Mouse (Mus musculus): ENCODE results near the gene Uba52. TPM values are rescaled to one million over a fixed set of nuclear protein-coding genes. Genes with fewer than 3 reads are reported as not detected.

Uba52 gene
- total RNA-seq, 2 experiments from 2014 or later: 1,251 to 1,480 TPM

- no peak for ATAC-seq (replicated peaks; ENCODE audit: low FRiP score, poor library complexity, severe bottlenecking)
Observed at GRCm38 (mm10) chr8:70505698-70506327, 4.8 kb downstream of the Uba52 start.

GRCm38 (mm10) chr8:70504851-70505250, 5.8 kb downstream of the Uba52 start:
- ATAC-seq (replicated peaks; ENCODE audit: low FRiP score, poor library complexity, severe bottlenecking): peak; percentile 34

DNA sequence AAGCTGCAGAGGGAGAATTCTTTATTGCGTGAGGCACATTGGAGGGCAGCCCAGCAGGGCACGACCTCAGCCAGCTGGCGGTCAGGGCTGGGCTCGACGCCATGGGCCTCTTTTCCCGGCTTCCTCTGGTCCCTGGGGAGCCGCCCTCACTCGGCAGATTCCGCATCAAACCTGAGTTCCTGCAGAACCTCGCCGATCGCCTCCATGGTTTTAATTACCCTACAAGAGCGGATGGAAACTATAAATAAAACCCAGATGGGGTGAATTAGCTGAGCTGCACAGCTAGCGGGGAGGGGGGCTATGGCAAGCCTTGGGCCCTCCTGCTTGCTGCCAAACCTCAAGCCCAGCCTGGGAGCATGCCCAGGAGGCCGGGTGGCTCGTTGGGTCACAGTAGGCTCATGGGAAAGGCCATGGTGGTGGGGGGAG, 6.3 kb downstream of the Uba52 start:
- ATAC-seq (replicated peaks; ENCODE audit: low FRiP score, poor library complexity, severe bottlenecking): no peak

GRCm38 (mm10) chr8:70503062-70503750, 7.4 kb downstream of the Uba52 start:
- peak; percentile 39; the same call in 1 of the 2 replicates for ATAC-seq (replicated peaks; ENCODE audit: low FRiP score, poor library complexity, severe bottlenecking)

DNA sequence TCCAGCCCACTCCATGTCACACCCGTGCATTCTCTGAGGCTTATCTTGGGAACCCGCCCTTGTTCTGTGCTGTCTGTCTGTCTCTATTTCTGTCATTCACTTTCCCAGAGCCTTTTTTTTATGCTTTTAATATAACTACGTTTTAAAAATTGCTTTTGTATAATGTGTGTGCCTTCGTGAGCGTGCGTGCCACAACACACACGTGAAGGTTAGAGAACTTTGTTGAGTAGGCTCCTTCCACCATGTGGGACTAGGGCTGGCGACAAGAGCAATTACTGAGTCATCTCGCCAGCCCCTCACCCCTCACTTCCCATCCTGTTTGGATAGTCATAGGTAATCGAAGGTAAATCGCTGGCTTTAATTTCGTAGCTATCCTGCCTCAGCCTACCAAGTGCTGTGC, 8.1 kb downstream of the Uba52 start:
- ATAC-seq (replicated peaks; ENCODE audit: low FRiP score, poor library complexity, severe bottlenecking): no peak

GRCm38 (mm10) chr8:70501820-70502529, 8.6 kb downstream of the Uba52 start:
- no peak for ATAC-seq (replicated peaks; ENCODE audit: low FRiP score, poor library complexity, severe bottlenecking)

DNA sequence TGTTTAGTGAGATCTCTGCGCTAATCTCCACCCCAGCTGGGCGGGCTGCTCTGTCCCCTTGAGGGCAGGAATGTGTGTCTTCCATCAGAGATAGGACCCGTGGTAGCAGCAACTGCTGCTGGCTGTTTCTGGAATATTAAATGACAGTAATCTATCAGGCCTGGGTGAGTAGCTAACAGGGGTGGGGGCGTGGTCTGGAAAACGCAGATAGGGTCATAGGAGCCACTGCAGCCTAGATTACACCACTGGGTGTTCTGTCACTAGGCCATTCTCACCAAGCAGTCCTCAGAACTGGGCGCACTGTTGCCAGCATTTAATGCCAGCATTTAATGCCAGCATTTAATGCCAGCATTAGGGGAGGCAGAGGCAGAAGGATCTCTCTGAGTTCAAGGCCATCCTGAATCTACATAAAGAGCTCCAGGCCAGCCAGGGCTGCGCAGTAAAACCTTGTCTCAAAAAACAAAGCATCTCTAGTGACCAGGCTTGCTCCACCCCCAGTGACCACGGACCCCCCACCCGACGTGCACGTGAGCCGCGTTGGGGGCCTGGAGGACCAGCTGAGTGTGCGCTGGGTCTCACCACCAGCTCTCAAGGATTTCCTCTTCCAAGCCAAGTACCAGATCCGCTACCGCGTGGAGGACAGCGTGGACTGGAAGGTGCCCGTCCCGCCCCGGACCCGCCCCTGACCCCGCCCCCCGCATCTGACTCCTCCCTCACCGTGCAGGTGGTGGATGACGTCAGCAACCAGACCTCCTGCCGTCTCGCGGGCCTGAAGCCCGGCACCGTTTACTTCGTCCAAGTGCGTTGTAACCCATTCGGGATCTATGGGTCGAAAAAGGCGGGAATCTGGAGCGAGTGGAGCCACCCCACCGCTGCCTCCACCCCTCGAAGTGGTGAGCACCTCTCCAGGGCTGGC, 10.0 kb downstream of the Uba52 start:
- ATAC-seq (replicated peaks; ENCODE audit: low FRiP score, poor library complexity, severe bottlenecking): peak; percentile 63

GRCm38 (mm10) chr8:70495771-70496062, 14.9 kb downstream of the Uba52 start:
- ATAC-seq (replicated peaks; ENCODE audit: low FRiP score, poor library complexity, severe bottlenecking): no peak

DNA sequence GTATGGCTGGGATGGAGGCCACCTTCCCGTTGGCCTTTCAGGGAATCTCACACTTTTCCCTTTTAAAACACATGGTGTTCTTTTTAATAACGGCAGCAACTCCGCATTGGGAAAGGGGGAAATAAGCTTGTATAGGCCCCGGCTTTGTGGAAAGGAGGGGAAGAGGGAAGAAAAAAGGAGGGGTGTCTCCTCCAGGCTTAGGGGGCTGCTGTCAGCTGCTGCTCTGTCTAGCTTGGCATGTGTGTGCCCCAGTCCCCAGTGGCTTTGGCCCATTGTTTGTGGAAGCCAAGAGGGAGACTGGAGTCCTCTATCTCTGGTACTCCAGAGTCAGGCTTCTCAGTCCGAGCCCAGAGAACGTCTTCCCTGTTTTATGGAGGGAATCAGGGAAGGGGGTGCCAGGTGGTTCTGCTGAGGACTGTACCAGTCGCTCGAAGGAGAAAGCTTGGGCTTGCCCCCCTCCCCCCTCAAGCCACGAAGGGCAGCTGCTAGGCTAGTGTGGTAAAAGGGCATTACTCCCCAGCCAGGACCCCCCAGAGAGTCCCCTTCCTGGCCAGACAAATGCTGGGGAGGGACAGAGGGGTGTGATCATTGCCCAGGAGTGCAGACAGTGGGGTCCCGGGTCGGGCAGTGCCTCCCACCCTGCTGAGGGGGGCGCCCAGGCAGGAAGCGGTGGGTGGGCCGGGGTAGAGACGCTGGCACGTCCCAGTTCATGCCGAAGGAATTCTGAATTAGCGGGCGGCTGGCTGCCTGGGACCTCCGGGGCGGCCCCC, 15.4 kb downstream of the Uba52 start:
- ATAC-seq (replicated peaks; ENCODE audit: low FRiP score, poor library complexity, severe bottlenecking): no peak

- ATAC-seq (replicated peaks; ENCODE audit: low FRiP score, poor library complexity, severe bottlenecking): no peak
Observed at GRCm38 (mm10) chr8:70494416-70494945, 16.1 kb downstream of the Uba52 start.

DNA sequence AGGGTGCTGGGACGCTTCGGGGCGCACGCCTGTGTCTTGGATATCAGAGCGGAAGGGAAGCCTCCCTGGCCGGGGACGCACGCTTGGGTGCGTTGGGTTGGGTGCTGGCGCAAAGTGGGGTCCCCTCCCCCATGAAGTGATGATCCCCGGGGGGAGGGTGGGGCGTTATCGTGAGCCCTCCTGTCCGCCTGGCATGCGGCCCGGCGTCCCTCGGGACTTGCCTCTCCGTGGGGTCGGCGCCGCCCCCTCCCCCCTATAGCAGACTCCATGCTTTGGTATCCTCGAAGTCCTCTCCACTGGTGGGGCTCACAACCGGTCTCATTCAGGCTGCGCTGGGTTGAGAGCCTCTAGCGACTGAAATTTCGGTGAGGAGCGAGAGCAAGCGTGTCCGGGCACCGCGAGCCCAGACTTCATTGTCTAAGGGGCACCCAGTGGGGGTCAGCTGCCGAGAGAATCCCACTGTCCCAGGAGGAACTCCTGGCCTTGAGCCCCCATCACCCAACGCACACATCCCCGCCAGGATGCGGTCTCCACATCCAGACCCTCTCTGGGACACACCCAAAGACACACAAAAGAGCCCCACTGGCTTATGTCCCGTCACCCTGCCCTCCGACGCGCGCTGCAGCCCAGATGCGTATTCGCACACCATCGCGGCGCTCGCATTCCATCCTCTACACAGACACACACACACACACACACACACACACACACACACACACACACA, 16.7 kb downstream of the Uba52 start:
- no peak for ATAC-seq (replicated peaks; ENCODE audit: low FRiP score, poor library complexity, severe bottlenecking)

DNA sequence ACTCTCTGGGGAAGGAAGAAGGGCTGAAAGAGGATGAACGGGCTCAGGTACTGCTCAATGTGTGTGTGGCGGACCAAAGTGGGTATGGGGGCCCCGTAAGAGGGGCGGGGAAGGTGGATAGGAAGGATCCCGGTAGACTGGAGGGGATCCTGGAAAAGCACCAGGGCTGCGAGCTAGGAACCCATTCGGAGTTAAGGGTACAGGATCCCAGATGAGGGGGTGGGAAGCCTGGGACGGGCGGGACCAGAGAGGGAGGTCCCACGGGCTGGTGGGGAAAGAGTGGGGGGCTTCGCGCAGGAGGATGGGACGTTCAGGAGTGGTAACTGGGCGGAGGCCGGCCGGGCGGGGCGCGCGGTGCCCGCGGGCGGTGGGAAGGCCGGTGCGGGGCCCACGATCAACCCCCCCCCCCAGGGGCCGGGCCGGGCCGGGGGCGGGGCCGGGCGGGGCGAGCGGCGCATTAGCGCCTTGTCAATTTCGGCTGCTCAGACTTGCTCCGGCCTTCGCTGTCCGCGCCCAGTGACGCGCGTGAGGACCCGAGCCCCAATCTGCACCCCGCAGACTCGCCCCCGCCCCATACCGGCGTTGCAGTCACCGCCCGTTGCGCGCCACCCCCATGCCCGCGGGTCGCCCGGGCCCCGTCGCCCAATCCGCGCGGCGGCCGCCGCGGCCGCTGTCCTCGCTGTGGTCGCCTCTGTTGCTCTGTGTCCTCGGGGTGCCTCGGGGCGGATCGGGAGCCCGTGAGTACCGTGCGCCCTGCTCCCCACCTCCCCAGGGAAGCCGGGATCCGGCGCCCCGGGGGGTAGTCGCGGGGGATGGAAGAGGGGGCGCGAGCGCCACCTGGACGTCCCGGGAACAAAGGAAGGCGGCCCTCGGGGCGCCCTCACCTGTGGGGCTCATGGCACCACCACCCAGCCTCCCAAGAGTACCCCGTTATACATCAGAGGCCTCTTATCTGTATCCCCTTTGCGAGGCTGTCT, 17.6 kb downstream of the Uba52 start, which contains the start of gene Crlf1:
TSS of gene Crlf1 (plus strand) at position 495 of the 977 bp plus-strand sequence.
- no peak for ATAC-seq (replicated peaks; ENCODE audit: low FRiP score, poor library complexity, severe bottlenecking)

DNA sequence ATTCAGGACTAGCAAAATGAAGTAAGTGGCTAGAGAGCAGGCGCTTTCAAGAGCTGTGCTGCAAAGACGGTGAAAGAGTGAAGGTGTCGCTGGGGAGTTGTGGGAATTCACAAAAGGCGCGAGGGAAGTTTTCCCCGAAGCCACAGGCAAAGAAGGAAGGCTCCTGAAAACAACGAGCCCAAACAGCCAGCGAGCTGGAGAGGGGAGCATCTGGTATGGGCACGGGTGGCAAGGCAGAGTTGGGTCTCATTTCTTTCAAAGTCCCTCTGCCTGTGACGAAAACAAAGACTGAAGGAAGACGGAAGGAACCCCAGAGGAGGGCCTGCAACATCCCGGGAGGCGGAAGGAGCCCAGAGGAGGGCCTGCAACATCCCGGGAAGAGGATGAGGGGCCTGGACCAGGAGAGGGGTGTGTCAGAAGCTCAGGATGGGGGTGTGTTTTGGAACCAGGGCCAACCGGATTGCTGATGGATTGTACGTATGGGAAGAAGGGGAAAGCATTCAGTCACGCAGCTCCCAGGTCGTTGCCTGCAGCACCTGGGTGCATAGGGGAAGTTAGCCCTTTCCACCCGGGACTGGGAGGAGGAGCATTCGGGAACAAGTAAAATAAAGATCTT, 19.6 kb downstream of the Uba52 start:
- ATAC-seq (replicated peaks; ENCODE audit: low FRiP score, poor library complexity, severe bottlenecking): no peak

DNA sequence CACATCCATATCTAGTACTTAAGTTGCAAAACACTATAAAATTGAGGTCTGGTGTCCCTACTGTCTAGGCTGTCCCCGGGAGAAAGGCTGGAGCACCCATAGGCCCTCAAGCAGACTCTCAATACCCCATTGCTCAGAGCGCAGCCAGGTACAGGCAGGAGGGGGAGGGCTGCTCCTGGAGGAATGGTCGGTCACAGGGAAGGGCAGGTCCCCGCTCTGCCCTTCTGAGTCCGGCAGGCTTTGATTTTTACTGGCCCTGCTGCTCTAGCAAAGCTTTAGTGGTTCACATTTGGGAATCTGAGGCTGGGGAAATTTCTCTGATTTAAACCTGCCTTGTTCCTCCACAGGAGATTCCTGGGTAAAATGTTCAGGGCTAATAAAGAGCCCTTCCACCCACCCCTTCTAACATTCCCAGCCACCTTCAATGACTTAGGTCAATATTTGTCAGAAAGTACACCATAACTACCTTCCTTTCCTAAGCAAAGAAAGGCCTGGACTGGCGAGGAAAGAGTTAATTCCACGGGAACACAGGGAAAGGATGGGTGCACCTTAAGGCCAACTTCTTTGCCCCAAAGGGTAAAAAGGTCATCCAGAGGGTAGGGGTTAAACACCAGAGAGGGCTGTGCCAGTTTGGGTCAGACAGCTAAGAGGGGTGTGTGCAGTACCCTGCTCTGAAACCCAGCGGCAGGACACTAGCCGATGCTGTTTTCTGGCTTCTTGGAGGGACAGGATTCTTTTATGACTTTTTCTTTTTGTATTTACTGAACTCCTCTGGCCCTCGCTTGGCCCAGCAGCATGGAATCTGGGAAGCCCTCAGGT, 20.3 kb downstream of the Uba52 start:
- ATAC-seq (replicated peaks; ENCODE audit: low FRiP score, poor library complexity, severe bottlenecking): no peak

DNA sequence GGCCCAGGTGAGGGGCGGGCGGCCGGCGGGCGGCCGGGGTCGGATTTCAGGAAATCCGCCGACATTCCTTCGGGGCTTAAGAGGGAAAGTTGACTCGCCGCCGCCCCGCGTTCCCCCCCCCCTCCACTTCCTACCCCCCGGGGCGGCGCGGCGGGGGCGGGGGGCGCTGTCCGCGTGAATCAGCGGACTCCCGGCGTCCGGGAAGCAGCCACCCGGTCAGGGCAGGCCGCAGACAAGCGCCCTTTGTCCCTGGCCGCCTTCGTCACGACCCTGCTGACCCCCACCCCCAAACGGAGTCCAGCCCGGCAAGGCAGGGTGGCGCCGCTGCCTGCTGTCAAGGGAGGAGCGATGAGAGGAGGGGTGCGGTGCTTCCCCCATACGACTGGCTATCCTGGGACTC, 21.0 kb downstream of the Uba52 start:
- ATAC-seq (replicated peaks; ENCODE audit: low FRiP score, poor library complexity, severe bottlenecking): no peak

DNA sequence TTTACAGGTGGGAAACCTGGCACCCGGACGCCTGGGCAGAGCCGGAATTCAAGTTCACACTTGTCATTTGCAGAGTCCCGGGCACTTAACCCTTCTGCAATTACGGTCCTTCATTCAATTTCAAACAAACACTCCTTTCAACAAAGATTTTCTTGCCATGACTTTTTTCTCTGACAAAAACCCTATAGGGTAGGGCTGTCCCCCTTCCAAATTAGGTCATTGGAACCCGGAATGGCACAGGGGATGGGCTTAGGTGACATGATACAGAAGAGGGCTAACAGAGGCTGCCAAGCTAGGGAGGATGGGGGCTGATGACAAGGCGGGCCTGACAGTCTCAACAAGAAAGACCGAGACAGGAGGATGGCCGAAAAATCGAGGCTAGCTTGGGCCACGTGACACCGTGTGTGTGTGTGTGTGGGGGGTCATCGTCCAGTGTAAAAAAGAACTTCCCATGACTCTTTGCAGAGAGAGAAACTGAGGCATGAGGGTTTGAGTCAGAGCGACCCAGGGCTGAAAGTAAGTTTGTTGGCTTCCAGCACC, 21.6 kb downstream of the Uba52 start:
- no peak for ATAC-seq (replicated peaks; ENCODE audit: low FRiP score, poor library complexity, severe bottlenecking)

Data from erythroid progenitor cell, adult 5-6 weeks (primary cell).